Mouse (Mus musculus): Measurements from ENCODE around the gene Csmd2. TPM values are rescaled to one million over a fixed set of nuclear protein-coding genes. Genes with fewer than 3 reads are reported as not detected.

Gene Csmd2
- total and polyA plus RNA-seq, 3 experiments = 0.11 TPM; not detected in 2

GRCm38 (mm10) chr4:128155226-128155625 lies 167.6 kb downstream of the Csmd2 start:
- Histone ChIP-seq H3K9me3 (replicated peaks) (peaks cover 96% of the 10 kb centered on the region), H3K4me1 (ENCODE audit: insufficient read depth, low read depth, low read length) (no peaks in the 10 kb centered on the region), H3K27me3 (ENCODE audit: insufficient read depth, low read length) (no peaks in the 10 kb centered on the region), H3K36me3 (replicated peaks) (no peaks in the 10 kb centered on the region), H3K4me3 (ENCODE audit: low read depth, low read length) (no peak overlapping the region)
- ATAC-seq (ENCODE audit: extremely low read depth, insufficient number of reproducible peaks, low FRiP score, poor library complexity, severe bottlenecking) (no peak), DNase-seq (ENCODE audit: low spot score) (no peak)
- TF ChIP-seq CTCF (IDR thresholded peaks at IDR 0.05; ENCODE audit: low read depth, low read length) (no peak), TAL1 (conservative IDR thresholded peaks at IDR 0.05; ENCODE audit: low read depth, low read length) (no peak), GATA1 (IDR thresholded peaks at IDR 0.05; ENCODE audit: borderline replicate concordance, low read length) (no peak), GATA2 (IDR thresholded peaks at IDR 0.05; ENCODE audit: borderline replicate concordance, low read depth, low read length) (no peak), POLR2AphosphoS5 (IDR thresholded peaks at IDR 0.05; ENCODE audit: insufficient replicate concordance, low read depth, low read length) (no peak)

- no peak for DNase-seq (ENCODE audit: low spot score)
- no peaks in the 10 kb centered on the region for H3K4me1 ChIP-seq (ENCODE audit: insufficient read depth, low read depth, low read length)
- TF ChIP-seq TAL1 (conservative IDR thresholded peaks at IDR 0.05; ENCODE audit: low read depth, low read length) (no peak), GATA2 (IDR thresholded peaks at IDR 0.05; ENCODE audit: borderline replicate concordance, low read depth, low read length) (no peak), GATA1 (IDR thresholded peaks at IDR 0.05; ENCODE audit: borderline replicate concordance, low read length) (no peak), POLR2AphosphoS5 (IDR thresholded peaks at IDR 0.05; ENCODE audit: insufficient replicate concordance, low read depth, low read length) (no peak), CTCF (IDR thresholded peaks at IDR 0.05; ENCODE audit: low read depth, low read length) (no peak)
- ATAC-seq (ENCODE audit: extremely low read depth, insufficient number of reproducible peaks, low FRiP score, poor library complexity, severe bottlenecking) = no peak
- H3K27me3 ChIP-seq (ENCODE audit: insufficient read depth, low read length) = no peaks in the 10 kb centered on the region
- H3K4me3 ChIP-seq (ENCODE audit: low read depth, low read length) = no peak overlapping the region
- no peaks in the 10 kb centered on the region for H3K36me3 ChIP-seq (replicated peaks)
- H3K9me3 ChIP-seq (replicated peaks) = peaks cover 99% of the 10 kb centered on the region
Measured at GRCm38 (mm10) chr4:128160656-128161055, 173.0 kb downstream of the Csmd2 start.

- H3K9me3 ChIP-seq (replicated peaks) = peaks cover 76% of the 10 kb centered on the region
- no peaks in the 10 kb centered on the region for H3K27me3 ChIP-seq (ENCODE audit: insufficient read depth, low read length)
- no peak for TF ChIP-seq CTCF (IDR thresholded peaks at IDR 0.05; ENCODE audit: low read depth, low read length)
- no peak for TF ChIP-seq GATA1 (IDR thresholded peaks at IDR 0.05; ENCODE audit: borderline replicate concordance, low read length)
- no peak for TF ChIP-seq GATA2 (IDR thresholded peaks at IDR 0.05; ENCODE audit: borderline replicate concordance, low read depth, low read length)
- TF ChIP-seq POLR2AphosphoS5 (IDR thresholded peaks at IDR 0.05; ENCODE audit: insufficient replicate concordance, low read depth, low read length) = no peak
- TF ChIP-seq TAL1 (conservative IDR thresholded peaks at IDR 0.05; ENCODE audit: low read depth, low read length) = no peak
- ATAC-seq (ENCODE audit: extremely low read depth, insufficient number of reproducible peaks, low FRiP score, poor library complexity, severe bottlenecking) (no peak), DNase-seq (ENCODE audit: low spot score) (no peak)
- no peaks in the 10 kb centered on the region for H3K36me3 ChIP-seq (replicated peaks)
- no peak overlapping the region for H3K4me3 ChIP-seq (ENCODE audit: low read depth, low read length)
- no peaks in the 10 kb centered on the region for H3K4me1 ChIP-seq (ENCODE audit: insufficient read depth, low read depth, low read length)
Measured at GRCm38 (mm10) chr4:128170181-128170580, 182.5 kb downstream of the Csmd2 start.

- Histone ChIP-seq H3K36me3 (replicated peaks) (no peaks in the 10 kb centered on the region), H3K4me3 (ENCODE audit: low read depth, low read length) (no peak overlapping the region), H3K4me1 (ENCODE audit: insufficient read depth, low read depth, low read length) (no peaks in the 10 kb centered on the region), H3K9me3 (replicated peaks) (peaks cover 81% of the 10 kb centered on the region), H3K27me3 (ENCODE audit: insufficient read depth, low read length) (no peaks in the 10 kb centered on the region)
- no peak for ATAC-seq (ENCODE audit: extremely low read depth, insufficient number of reproducible peaks, low FRiP score, poor library complexity, severe bottlenecking)
- DNase-seq (ENCODE audit: low spot score) = no peak
- TF ChIP-seq GATA1 (IDR thresholded peaks at IDR 0.05; ENCODE audit: borderline replicate concordance, low read length) (no peak), POLR2AphosphoS5 (IDR thresholded peaks at IDR 0.05; ENCODE audit: insufficient replicate concordance, low read depth, low read length) (no peak), TAL1 (conservative IDR thresholded peaks at IDR 0.05; ENCODE audit: low read depth, low read length) (no peak), GATA2 (IDR thresholded peaks at IDR 0.05; ENCODE audit: borderline replicate concordance, low read depth, low read length) (no peak), CTCF (IDR thresholded peaks at IDR 0.05; ENCODE audit: low read depth, low read length) (no peak)
Measured at GRCm38 (mm10) chr4:128171233-128171632, 183.6 kb downstream of the Csmd2 start.

- Histone ChIP-seq H3K4me1 (ENCODE audit: insufficient read depth, low read depth, low read length) (no peaks in the 10 kb centered on the region), H3K4me3 (ENCODE audit: low read depth, low read length) (no peak overlapping the region), H3K27me3 (ENCODE audit: insufficient read depth, low read length) (no peaks in the 10 kb centered on the region), H3K9me3 (replicated peaks) (peaks cover 85% of the 10 kb centered on the region), H3K36me3 (replicated peaks) (no peaks in the 10 kb centered on the region)
- DNase-seq (ENCODE audit: low spot score) = no peak
- no peak for ATAC-seq (ENCODE audit: extremely low read depth, insufficient number of reproducible peaks, low FRiP score, poor library complexity, severe bottlenecking)
- no peak for TF ChIP-seq CTCF (IDR thresholded peaks at IDR 0.05; ENCODE audit: low read depth, low read length)
- TF ChIP-seq GATA1 (IDR thresholded peaks at IDR 0.05; ENCODE audit: borderline replicate concordance, low read length) = no peak
- TF ChIP-seq GATA2 (IDR thresholded peaks at IDR 0.05; ENCODE audit: borderline replicate concordance, low read depth, low read length) = no peak
- no peak for TF ChIP-seq POLR2AphosphoS5 (IDR thresholded peaks at IDR 0.05; ENCODE audit: insufficient replicate concordance, low read depth, low read length)
- TF ChIP-seq TAL1 (conservative IDR thresholded peaks at IDR 0.05; ENCODE audit: low read depth, low read length) = no peak
Measured at GRCm38 (mm10) chr4:128171701-128172100, 184.0 kb downstream of the Csmd2 start.

DNA sequence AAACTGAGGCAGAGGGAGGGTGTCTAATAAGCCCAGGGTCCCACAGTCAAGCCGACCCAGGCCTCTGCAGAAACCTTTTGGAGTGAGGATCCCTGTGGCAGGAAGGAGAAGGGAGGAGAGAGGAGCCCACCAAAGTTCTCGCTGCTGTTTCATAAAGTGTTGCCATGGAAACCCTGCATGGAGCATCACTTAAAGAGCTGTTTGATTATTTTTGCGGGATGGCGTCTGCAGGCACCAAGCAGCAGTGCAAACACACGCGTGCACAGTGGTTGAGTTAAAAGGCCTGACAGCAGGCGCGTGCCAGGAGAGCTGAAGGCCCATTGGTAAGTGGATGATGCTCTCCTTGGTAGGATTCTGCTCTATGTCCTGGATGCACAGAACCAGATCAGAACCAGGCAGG lies 191.3 kb downstream of the Csmd2 start:
- H3K4me1 ChIP-seq (ENCODE audit: insufficient read depth, low read depth, low read length) = no peaks in the 10 kb centered on the region
- no peak overlapping the region for H3K4me3 ChIP-seq (ENCODE audit: low read depth, low read length)
- DNase-seq (ENCODE audit: low spot score) = no peak
- H3K27me3 ChIP-seq (ENCODE audit: insufficient read depth, low read length) = no peaks in the 10 kb centered on the region
- no peak for ATAC-seq (ENCODE audit: extremely low read depth, insufficient number of reproducible peaks, low FRiP score, poor library complexity, severe bottlenecking)
- H3K36me3 ChIP-seq (replicated peaks) = no peaks in the 10 kb centered on the region
- peaks cover 94% of the 10 kb centered on the region for H3K9me3 ChIP-seq (replicated peaks)
- TF ChIP-seq GATA2 (IDR thresholded peaks at IDR 0.05; ENCODE audit: borderline replicate concordance, low read depth, low read length) (no peak), POLR2AphosphoS5 (IDR thresholded peaks at IDR 0.05; ENCODE audit: insufficient replicate concordance, low read depth, low read length) (no peak)

- Histone ChIP-seq H3K4me1 (ENCODE audit: insufficient read depth, low read depth, low read length) (no peaks in the 10 kb centered on the region), H3K9me3 (replicated peaks) (peaks cover 94% of the 10 kb centered on the region), H3K4me3 (ENCODE audit: low read depth, low read length) (no peak overlapping the region), H3K27me3 (ENCODE audit: insufficient read depth, low read length) (no peaks in the 10 kb centered on the region), H3K36me3 (replicated peaks) (no peaks in the 10 kb centered on the region)
- DNase-seq (ENCODE audit: low spot score) = no peak
- no peak for ATAC-seq (ENCODE audit: extremely low read depth, insufficient number of reproducible peaks, low FRiP score, poor library complexity, severe bottlenecking)
- TF ChIP-seq GATA1 (IDR thresholded peaks at IDR 0.05; ENCODE audit: borderline replicate concordance, low read length) (no peak), GATA2 (IDR thresholded peaks at IDR 0.05; ENCODE audit: borderline replicate concordance, low read depth, low read length) (no peak), POLR2AphosphoS5 (IDR thresholded peaks at IDR 0.05; ENCODE audit: insufficient replicate concordance, low read depth, low read length) (no peak), CTCF (IDR thresholded peaks at IDR 0.05; ENCODE audit: low read depth, low read length) (no peak), TAL1 (conservative IDR thresholded peaks at IDR 0.05; ENCODE audit: low read depth, low read length) (no peak)
Measured at GRCm38 (mm10) chr4:128179581-128179980, 191.9 kb downstream of the Csmd2 start.
